Mouse (Mus musculus) spleen, adult 2 months (tissue): ENCODE data around the gene Adamts20.

Experiments
- CTCF ChIP-seq: fragments of 200-500 bp; IDR thresholded peaks from 2 replicates; pipeline ENCODE4 v1.5.1; 2011; ENCODE audit warnings: mild to moderate bottlenecking, inconsistent platforms; ENCODE audit not compliant: insufficient read depth, insufficient read length, insufficient replicate concordance; ENCODE audit errors: extremely low read depth
- POLR2A ChIP-seq: fragments of 200-500 bp; IDR thresholded peaks from 2 replicates; pipeline ENCODE4 v1.6.1; 2011; ENCODE audit warnings: low read depth, low read length, inconsistent platforms

GRCm38 (mm10) chr15:94428726-94429125, 36.5 kb downstream of the Adamts20 start:
- no peak for TF ChIP-seq CTCF
- TF ChIP-seq POLR2A = no peak
